Mouse (Mus musculus) stomach, postnatal 0 days (tissue): ENCODE measurements around the gene Grtp1. TPM values are rescaled to one million over a fixed set of nuclear protein-coding genes. Genes with fewer than 3 reads are reported as not detected.

Experiments used
- ATAC-seq: fragments of 200-750 bp; cut with Nextera tagmentation; 2 replicates; pipeline ENCODE4 v1.8.0; 2017; ENCODE audit not compliant: low FRiP score, low TSS enrichment
- DNase-seq: peaks from one replicate; pipeline ENCODE4 v3.0.0-alpha.2; 2016; ENCODE audit warnings: low spot score
- H3K27ac ChIP-seq: fragments of 300-500 bp; sonication (generic); replicated peaks from 2 replicates; pipeline ENCODE4 v1.5.1; 2014; ENCODE audit warnings: mild to moderate bottlenecking, control low read depth
- H3K27me3 ChIP-seq: fragments of 300-500 bp; sonication (generic); 2 replicates; pipeline ENCODE4 v1.6.1; 2014; ENCODE audit warnings: low read length; ENCODE audit not compliant: control insufficient read depth, insufficient read depth
- H3K36me3 ChIP-seq: fragments of 300-500 bp; sonication (generic); 2 replicates; pipeline ENCODE4 v1.6.1; 2014; ENCODE audit warnings: low read length, mixed read lengths; ENCODE audit not compliant: control insufficient read depth, insufficient read depth
- H3K4me1 ChIP-seq: fragments of 300-500 bp; sonication (generic); replicated peaks from 2 replicates; pipeline ENCODE4 v1.6.1; 2014; ENCODE audit warnings: antibody characterized with exemption; ENCODE audit not compliant: control insufficient read depth, insufficient read depth
- H3K4me2 ChIP-seq: fragments of 300-500 bp; sonication (generic); replicated peaks from 2 replicates; pipeline ENCODE4 v1.6.1; 2014; ENCODE audit warnings: low read depth, mild to moderate bottlenecking, control low read depth, moderate library complexity
- H3K4me3 ChIP-seq: fragments of 300-500 bp; sonication (generic); 2 replicates; pipeline ENCODE4 v1.5.1; 2014; ENCODE audit warnings: low read depth, low read length, control low read depth
- H3K9ac ChIP-seq: fragments of 300-500 bp; sonication (generic); 2 replicates; pipeline ENCODE4 v1.6.1; 2014; ENCODE audit warnings: mild to moderate bottlenecking, low read length, control low read depth, mixed read lengths
- H3K9me3 ChIP-seq: fragments of 300-500 bp; sonication (generic); 2 replicates; pipeline ENCODE4 v1.6.1; 2016; ENCODE audit warnings: low read length; ENCODE audit not compliant: control insufficient read depth
- CTCF ChIP-seq: IDR thresholded peaks from 2 replicates; pipeline ENCODE4 v1.5.1; 2016; ENCODE audit warnings: antibody characterized with exemption, low read depth, mild to moderate bottlenecking, moderate library complexity
- EP300 ChIP-seq: optimal IDR thresholded peaks from 2 replicates; pipeline ENCODE3; 2016; ENCODE audit warnings: antibody characterized with exemption
- WGBS: fragments of 180-500 bp; shearing (Covaris S2); extraction: QIAGEN DNeasy Blood & Tissue Kit; methylation state at CpG from one replicate; pipeline ENCODE4 v1.1.7; 2014; 5-methylcytosine and 5-hydroxymethylcytosine counted together
- polyA plus RNA-seq: library from polyadenylated mRNA; unstranded; fragments of >200 nt; fragmentation: Nextera tagmentation; extraction: Ambion mirVana; gene quantifications from 2 replicates; pipeline ENCODE4 v1.2.1, GENCODE M21; 2015

The Grtp1 gene
- polyA plus RNA-seq, 1 experiment from 2014 or later: 31.8 TPM

DNA sequence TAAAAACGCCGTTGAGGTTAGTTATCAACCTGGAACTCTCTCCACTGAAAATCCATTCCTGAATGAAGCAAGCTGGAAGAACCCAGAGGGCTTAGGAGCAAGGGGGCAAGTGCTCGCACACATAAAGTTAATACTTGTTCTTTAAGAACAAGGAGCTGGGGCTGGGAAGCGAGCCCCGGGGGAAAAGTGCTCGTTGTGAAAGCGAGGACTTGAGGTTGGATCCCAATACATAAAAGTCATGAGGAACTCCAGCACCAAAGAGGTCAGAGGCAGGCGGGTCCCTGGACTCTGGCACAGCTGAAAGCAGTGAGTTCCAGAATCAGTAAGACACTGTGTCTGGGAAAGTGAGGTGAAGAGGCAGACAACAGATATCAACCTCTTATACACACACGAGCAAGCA, 46.3 kb downstream of the Grtp1 start:
- Histone ChIP-seq H3K4me1 (no peaks in the 10 kb centered on the region), H3K9me3 (no peaks in the 10 kb centered on the region), H3K9ac (no peak overlapping the region), H3K27ac (no peak overlapping the region), H3K36me3 (no peaks in the 10 kb centered on the region; the same call in 1 of the 2 replicates), H3K4me3 (no peak overlapping the region), H3K27me3 (no peaks in the 10 kb centered on the region), H3K4me2 (no peak overlapping the region)
- DNase-seq: no peak
- WGBS: 82% methylated on average over 9 of the region's 9 CpGs
- TF ChIP-seq CTCF: no peak
- no peak for TF ChIP-seq EP300
- ATAC-seq: no peak

DNA sequence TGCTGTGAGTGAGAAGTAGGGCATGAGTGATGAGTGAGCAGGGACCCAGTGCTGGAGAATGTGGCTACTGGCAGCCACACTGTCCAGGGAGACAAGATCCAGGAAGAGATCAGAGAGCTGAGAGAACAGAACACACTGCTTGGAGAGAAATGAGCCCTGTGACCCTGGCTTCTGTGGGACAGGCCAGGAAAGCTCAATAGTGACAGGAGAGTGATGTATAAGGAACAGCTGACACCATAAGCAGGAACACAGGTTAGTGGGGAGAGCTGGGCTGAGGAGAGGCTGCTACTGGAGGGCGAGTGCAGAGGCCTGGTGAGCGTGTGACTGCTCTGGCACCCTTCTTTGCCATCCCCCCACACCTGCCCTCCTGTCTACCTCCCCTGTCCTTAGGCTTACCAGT, 49.5 kb downstream of the Grtp1 start:
- Histone ChIP-seq H3K4me1 (no peaks in the 10 kb centered on the region), H3K9me3 (no peaks in the 10 kb centered on the region), H3K9ac (no peak overlapping the region), H3K36me3 (peaks cover 7% of the 10 kb centered on the region), H3K4me2 (no peak overlapping the region), H3K4me3 (no peak overlapping the region), H3K27me3 (no peaks in the 10 kb centered on the region), H3K27ac (no peak overlapping the region)
- DNase-seq (no peak), ATAC-seq (no peak)
- WGBS: 96% methylated on average over 2 of the region's 2 CpGs
- TF ChIP-seq EP300: no peak
- TF ChIP-seq CTCF: no peak

DNA sequence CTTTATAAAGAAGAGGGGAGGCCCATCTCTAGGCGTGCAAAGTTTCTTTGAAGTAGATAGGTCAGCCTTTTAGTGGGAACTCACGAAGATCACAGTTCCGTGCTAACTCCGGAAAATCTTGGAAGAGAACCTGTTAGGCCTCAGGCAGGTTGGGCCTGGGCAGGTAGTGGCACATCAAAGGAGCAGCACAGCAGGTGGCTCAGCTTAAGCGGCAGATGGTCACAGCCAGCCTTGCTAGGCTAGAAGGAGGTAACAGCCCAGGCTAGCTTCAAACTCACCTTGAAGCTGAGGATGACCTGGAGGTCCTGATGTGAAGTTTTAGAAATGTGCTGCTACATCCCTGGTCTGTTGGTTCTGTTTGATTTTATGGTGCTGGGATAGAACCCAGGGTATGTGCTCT, 50.6 kb downstream of the Grtp1 start:
- TF ChIP-seq CTCF (no peak), EP300 (no peak)
- peaks cover 14% of the 10 kb centered on the region for H3K36me3 ChIP-seq
- 48% methylated on average over 5 of the region's 5 CpGs for WGBS

DNA sequence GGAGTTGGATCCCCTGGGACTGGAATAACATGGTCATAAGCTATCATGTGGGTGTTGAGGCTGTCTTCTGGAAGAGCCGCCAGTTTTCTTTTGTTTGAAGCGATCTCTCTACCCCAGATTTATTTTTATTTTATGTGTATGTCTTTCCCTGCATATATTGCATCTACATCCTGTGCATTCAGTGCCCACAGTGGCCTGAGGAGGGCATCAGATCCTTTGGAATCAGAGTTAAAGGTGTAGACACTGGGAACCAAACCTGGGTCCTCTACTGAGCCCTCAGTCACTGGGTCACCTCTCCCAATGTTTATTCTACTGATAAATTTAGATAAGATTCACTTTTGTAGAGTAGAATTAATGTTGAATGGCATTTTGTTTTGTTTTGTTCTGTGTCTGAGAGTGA, 51.1 kb downstream of the Grtp1 start:
- no peaks in the 10 kb centered on the region for H3K9me3 ChIP-seq
- WGBS: 95% methylated on average over 2 of the region's 2 CpGs
- ATAC-seq (no peak), DNase-seq (no peak)
- H3K9ac ChIP-seq: no peak overlapping the region
- no peaks in the 10 kb centered on the region for H3K4me1 ChIP-seq
- no peaks in the 10 kb centered on the region for H3K27me3 ChIP-seq
- no peak overlapping the region for H3K4me3 ChIP-seq
- H3K4me2 ChIP-seq: no peak overlapping the region
- no peak overlapping the region for H3K27ac ChIP-seq
- H3K36me3 ChIP-seq: peaks cover 18% of the 10 kb centered on the region
- TF ChIP-seq EP300 (no peak), CTCF (peak; percentile 38)

More for the DNA sequence above, 50.6 kb downstream of the Grtp1 start:
- Histone ChIP-seq H3K4me1 (no peaks in the 10 kb centered on the region), H3K4me3 (no peak overlapping the region), H3K9me3 (no peaks in the 10 kb centered on the region), H3K27ac (no peak overlapping the region), H3K9ac (no peak overlapping the region), H3K27me3 (no peaks in the 10 kb centered on the region), H3K4me2 (no peak overlapping the region)
- DNase-seq: no peak
- ATAC-seq: no peak

DNA sequence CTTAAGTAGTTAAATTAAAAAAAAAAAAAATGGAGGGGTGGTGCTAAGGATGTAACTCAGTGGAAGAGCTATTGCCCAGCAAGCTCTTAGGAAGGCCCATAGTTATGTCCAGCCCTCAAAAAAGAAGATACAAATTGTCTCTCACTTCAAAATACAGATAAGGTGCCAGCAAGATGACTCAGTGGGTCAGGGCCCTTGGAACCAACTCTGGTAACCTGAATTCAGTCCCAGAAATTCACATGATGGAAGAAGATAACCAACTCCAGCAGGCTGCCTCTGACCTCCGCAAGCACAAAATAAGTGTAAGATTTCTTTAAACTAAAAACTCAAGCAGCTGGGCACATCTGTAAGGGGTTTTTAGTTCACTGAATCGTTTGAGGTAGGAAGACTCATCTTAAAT, 51.9 kb downstream of the Grtp1 start:
- 74% methylated on average over 2 of the region's 2 CpGs for WGBS
- H3K4me1 ChIP-seq: no peaks in the 10 kb centered on the region
- peaks cover 20% of the 10 kb centered on the region for H3K36me3 ChIP-seq
- no peak for TF ChIP-seq EP300
- no peak for TF ChIP-seq CTCF
- H3K9ac ChIP-seq: no peak overlapping the region
- H3K9me3 ChIP-seq: no peaks in the 10 kb centered on the region
- H3K27me3 ChIP-seq: no peaks in the 10 kb centered on the region
- no peak for DNase-seq
- no peak overlapping the region for H3K4me3 ChIP-seq
- no peak for ATAC-seq
- H3K27ac ChIP-seq: no peak overlapping the region
- H3K4me2 ChIP-seq: no peak overlapping the region

DNA sequence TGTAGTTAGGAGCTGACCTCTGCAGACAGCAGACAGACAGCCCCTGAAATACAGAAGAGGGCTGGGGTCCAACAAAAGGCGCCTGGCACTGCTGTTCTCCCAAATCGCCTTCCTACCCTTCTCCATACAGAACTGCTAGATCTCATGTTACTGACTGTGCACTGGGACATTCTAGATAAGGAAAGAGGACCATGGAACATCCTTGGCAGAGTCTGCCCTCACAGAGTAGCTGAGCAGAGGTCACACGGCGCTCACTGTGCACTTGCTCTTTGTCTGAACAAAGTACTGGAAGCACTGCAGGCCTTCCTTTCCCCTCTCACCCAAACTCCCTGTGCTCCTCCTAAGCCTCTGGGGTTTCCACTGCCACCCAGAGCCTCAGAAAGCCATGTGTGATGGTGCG, 58.7 kb downstream of the Grtp1 start:
- TF ChIP-seq CTCF: no peak
- no peak for TF ChIP-seq EP300
- 89% methylated on average over 5 of the region's 5 CpGs for WGBS
- H3K36me3 ChIP-seq: peaks cover 61% of the 10 kb centered on the region
- no peaks in the 10 kb centered on the region for H3K4me1 ChIP-seq
- no peak overlapping the region for H3K4me2 ChIP-seq
- no peaks in the 10 kb centered on the region for H3K27me3 ChIP-seq
- no peak overlapping the region for H3K27ac ChIP-seq
- H3K4me3 ChIP-seq: no peak overlapping the region
- ATAC-seq (no peak), DNase-seq (no peak)
- no peaks in the 10 kb centered on the region for H3K9me3 ChIP-seq
- no peak overlapping the region for H3K9ac ChIP-seq
